Mouse (Mus musculus): Measurements from ENCODE around the gene Usp40. TPM values are rescaled to one million over a fixed set of nuclear protein-coding genes. Genes with fewer than 3 reads are reported as not detected.
A peak's percentile ranks its signal among the peaks of the same experiment; 100 is the strongest.

Usp40 gene
- polyA plus RNA-seq, 1 experiment: 10.1 TPM

DNA sequence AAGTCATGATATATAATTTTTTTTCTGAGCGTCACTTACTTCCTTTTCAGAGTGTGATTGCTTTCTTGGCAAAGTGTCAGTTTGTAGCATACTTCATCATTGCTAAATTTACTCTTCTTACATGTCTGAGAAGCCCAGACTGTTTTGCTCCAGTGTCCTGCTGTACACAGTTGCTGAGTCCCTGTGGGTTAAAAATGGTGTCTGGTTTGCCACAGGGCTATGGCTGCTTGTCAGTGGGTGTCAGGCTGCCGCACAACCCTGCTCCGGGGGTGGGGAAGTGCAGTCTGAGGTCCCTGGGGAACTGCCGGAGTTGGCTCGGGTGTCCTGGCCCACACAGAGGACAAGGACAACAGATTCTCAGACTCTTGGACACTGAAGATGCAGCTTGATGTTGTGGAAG, 75.3 kb downstream of the Usp40 start:
- Histone ChIP-seq H3K4me1 (ENCODE audit: control insufficient read depth, insufficient read depth, low read length) (no peaks in the 10 kb centered on the region), H3K27ac (ENCODE audit: insufficient read depth, low read depth, low read length) (no peak overlapping the region), H3K4me3 (ENCODE audit: insufficient read depth, low read depth, low read length) (no peak overlapping the region), H3K27me3 (replicated peaks; ENCODE audit: control insufficient read depth, insufficient read depth, low read length) (no peaks in the 10 kb centered on the region), H3K36me3 (ENCODE audit: control insufficient read depth, insufficient read depth, low read length) (peaks cover 3% of the 10 kb centered on the region)
- DNase-seq: no peak
- TF ChIP-seq POLR2A (IDR thresholded peaks at IDR 0.05; ENCODE audit: low read depth, low read length): no peak
- 69% methylated on average over 5 of the region's 5 CpGs for WGBS

DNA sequence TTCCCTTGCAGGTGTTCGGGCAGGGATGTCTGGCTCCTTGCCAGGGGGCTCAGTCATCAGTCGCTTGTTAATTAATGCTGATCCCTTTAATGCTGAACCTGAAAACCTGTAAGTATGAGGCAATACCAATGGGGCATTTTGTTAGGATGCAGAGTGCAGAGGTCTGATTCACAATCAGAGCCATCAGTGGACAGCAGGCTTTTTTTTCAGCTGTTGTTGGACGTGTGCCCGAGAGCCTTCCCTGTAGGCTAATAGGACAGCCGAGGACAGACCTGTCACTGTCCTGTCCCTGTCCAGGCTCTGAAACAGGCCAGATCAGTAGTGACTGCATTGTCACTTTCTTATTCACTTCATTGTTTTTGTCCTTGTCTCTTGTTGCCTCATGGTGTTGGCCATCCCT, 78.6 kb downstream of the Usp40 start:
- WGBS: 65% methylated on average over 5 of the region's 5 CpGs
- peaks cover 9% of the 10 kb centered on the region for H3K36me3 ChIP-seq (ENCODE audit: control insufficient read depth, insufficient read depth, low read length)
- no peak for DNase-seq

DNA sequence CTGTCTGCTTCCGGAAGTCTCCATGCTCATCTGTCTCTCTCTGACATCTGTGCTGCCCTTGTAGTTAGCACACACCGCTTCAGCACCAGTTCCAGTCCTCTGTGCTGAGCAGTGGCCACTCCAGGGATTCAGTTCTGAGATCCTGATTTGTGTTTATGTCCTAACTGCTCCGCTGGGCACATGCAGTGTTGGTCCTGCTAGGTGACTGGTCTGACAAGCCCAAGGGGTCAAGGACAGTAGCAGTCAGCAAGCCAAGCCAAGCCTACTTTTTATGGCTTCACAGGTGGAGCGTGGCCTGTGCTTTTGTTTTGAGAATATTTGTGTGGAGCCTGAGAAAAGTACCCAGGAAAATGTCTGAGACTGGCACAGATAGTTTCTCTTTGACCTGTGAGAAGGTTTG, 83.5 kb downstream of the Usp40 start:
- WGBS: 77% methylated on average over 4 of the region's 4 CpGs
- Histone ChIP-seq H3K27ac (ENCODE audit: insufficient read depth, low read depth, low read length) (no peak overlapping the region), H3K4me3 (ENCODE audit: insufficient read depth, low read depth, low read length) (no peak overlapping the region), H3K36me3 (ENCODE audit: control insufficient read depth, insufficient read depth, low read length) (peaks cover 6% of the 10 kb centered on the region), H3K27me3 (replicated peaks; ENCODE audit: control insufficient read depth, insufficient read depth, low read length) (no peaks in the 10 kb centered on the region), H3K4me1 (ENCODE audit: control insufficient read depth, insufficient read depth, low read length) (peaks cover 7% of the 10 kb centered on the region; the same call in 1 of the 2 replicates)
- TF ChIP-seq POLR2A (IDR thresholded peaks at IDR 0.05; ENCODE audit: low read depth, low read length): no peak
- TF ChIP-seq CTCF (conservative IDR thresholded peaks at IDR 0.05; ENCODE audit: insufficient read depth, insufficient read length, low read depth, low read length): no peak
- DNase-seq: no peak

More for the DNA sequence above, 78.6 kb downstream of the Usp40 start:
- no peaks in the 10 kb centered on the region for H3K27me3 ChIP-seq (replicated peaks; ENCODE audit: control insufficient read depth, insufficient read depth, low read length)
- H3K4me1 ChIP-seq (ENCODE audit: control insufficient read depth, insufficient read depth, low read length): no peaks in the 10 kb centered on the region
- H3K4me3 ChIP-seq (ENCODE audit: insufficient read depth, low read depth, low read length): no peak overlapping the region
- no peak overlapping the region for H3K27ac ChIP-seq (ENCODE audit: insufficient read depth, low read depth, low read length)
- no peak for TF ChIP-seq CTCF (conservative IDR thresholded peaks at IDR 0.05; ENCODE audit: insufficient read depth, insufficient read length, low read depth, low read length)
- no peak for TF ChIP-seq POLR2A (IDR thresholded peaks at IDR 0.05; ENCODE audit: low read depth, low read length)

DNA sequence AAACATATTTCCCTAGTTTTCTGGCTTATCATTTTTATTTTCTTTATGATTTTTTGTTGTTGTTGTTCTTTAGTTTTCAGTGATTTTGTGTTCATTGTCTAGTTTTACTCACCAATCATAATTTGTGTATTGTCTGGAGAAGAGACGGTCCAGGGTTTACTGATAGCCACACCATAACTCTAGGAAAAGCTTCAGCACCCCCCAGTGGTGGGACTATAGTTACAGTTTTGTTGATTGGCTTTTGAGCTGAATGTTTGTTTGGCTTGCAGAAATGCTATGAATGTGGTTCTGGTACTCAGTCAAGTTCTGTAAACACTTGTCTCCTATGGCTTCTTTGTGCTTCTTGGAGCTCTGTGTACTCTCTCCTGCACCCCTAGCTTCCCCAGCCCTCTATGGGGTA, 85.7 kb downstream of the Usp40 start:
- Histone ChIP-seq H3K4me1 (ENCODE audit: control insufficient read depth, insufficient read depth, low read length) (peaks cover 11% of the 10 kb centered on the region; the same call in 1 of the 2 replicates), H3K36me3 (ENCODE audit: control insufficient read depth, insufficient read depth, low read length) (peaks cover 6% of the 10 kb centered on the region), H3K27ac (ENCODE audit: insufficient read depth, low read depth, low read length) (no peak overlapping the region), H3K27me3 (replicated peaks; ENCODE audit: control insufficient read depth, insufficient read depth, low read length) (no peaks in the 10 kb centered on the region), H3K4me3 (ENCODE audit: insufficient read depth, low read depth, low read length) (no peak overlapping the region)
- peak; percentile 71 for DNase-seq
- 22% methylated on average over 1 of the region's 1 CpGs for WGBS
- TF ChIP-seq CTCF (conservative IDR thresholded peaks at IDR 0.05; ENCODE audit: insufficient read depth, insufficient read length, low read depth, low read length) (0 out of 2 replicates have a peak, but pooled peaks have one; percentile 2), POLR2A (IDR thresholded peaks at IDR 0.05; ENCODE audit: low read depth, low read length) (no peak)

DNA sequence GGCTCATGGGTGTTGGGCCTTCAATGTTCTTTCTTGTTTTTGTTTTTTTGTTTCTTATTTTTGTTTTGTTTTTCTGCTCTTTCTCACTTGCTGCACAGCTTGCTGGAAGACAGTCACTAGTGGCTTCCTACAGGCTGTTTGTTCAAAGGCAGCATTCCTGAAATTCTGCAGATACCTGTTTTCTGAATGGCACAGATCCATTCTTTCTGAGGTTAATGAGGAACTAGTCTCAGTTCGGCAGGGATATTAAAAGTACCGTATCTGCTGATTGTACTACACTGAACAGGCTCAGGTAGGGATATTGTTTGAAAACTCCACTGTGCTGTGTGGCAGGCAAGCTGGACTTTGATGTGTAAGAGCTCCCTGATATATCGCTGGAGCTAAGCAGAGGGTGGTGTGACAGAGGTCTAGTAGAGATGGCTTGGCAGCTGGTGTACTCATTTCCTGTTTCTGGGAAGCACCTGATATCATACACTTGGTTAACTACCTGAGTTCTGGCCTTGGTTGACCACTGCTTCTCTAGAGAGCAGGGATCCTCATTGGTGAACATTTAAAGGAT, 88.2 kb downstream of the Usp40 start:
- Histone ChIP-seq H3K4me1 (ENCODE audit: control insufficient read depth, insufficient read depth, low read length) (peaks cover 11% of the 10 kb centered on the region; the same call in 1 of the 2 replicates), H3K27me3 (replicated peaks; ENCODE audit: control insufficient read depth, insufficient read depth, low read length) (no peaks in the 10 kb centered on the region), H3K27ac (ENCODE audit: insufficient read depth, low read depth, low read length) (no peak overlapping the region), H3K4me3 (ENCODE audit: insufficient read depth, low read depth, low read length) (no peak overlapping the region), H3K36me3 (ENCODE audit: control insufficient read depth, insufficient read depth, low read length) (peaks cover 2% of the 10 kb centered on the region; the same call in 1 of the 2 replicates)
- TF ChIP-seq CTCF (conservative IDR thresholded peaks at IDR 0.05; ENCODE audit: insufficient read depth, insufficient read length, low read depth, low read length): no peak
- TF ChIP-seq POLR2A (IDR thresholded peaks at IDR 0.05; ENCODE audit: low read depth, low read length): no peak
- WGBS: 40% methylated on average over 3 of the region's 3 CpGs
- peak; percentile 74 for DNase-seq

DNA sequence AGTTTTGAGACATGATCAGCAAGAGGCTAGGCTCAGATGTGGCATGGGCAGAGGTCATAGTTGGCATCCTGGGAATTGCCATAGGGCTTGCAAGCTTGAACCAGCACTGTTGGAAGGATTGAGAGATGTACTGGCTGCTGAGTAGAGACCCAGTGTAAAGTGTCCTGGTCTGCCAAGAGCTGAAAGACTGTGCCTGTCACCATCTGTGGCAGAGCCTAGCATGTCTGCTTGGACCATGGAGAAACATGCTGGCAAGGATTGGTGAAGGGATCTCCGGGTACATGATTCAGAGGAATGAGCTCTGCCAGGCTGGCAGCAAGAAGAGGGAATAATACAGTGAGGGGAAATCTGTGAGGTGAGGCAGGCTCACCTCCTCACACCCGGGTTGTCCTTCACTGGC, 90.3 kb downstream of the Usp40 start:
- TF ChIP-seq CTCF (conservative IDR thresholded peaks at IDR 0.05; ENCODE audit: insufficient read depth, insufficient read length, low read depth, low read length) (no peak), POLR2A (IDR thresholded peaks at IDR 0.05; ENCODE audit: low read depth, low read length) (no peak)
- no peak overlapping the region for H3K4me3 ChIP-seq (ENCODE audit: insufficient read depth, low read depth, low read length)
- peaks cover 2% of the 10 kb centered on the region; the same call in 1 of the 2 replicates for H3K36me3 ChIP-seq (ENCODE audit: control insufficient read depth, insufficient read depth, low read length)
- H3K4me1 ChIP-seq (ENCODE audit: control insufficient read depth, insufficient read depth, low read length): peaks cover 11% of the 10 kb centered on the region; the same call in 1 of the 2 replicates
- H3K27ac ChIP-seq (ENCODE audit: insufficient read depth, low read depth, low read length): no peak overlapping the region
- no peaks in the 10 kb centered on the region for H3K27me3 ChIP-seq (replicated peaks; ENCODE audit: control insufficient read depth, insufficient read depth, low read length)
- WGBS: 83% methylated on average over 2 of the region's 2 CpGs
- DNase-seq: no peak

DNA sequence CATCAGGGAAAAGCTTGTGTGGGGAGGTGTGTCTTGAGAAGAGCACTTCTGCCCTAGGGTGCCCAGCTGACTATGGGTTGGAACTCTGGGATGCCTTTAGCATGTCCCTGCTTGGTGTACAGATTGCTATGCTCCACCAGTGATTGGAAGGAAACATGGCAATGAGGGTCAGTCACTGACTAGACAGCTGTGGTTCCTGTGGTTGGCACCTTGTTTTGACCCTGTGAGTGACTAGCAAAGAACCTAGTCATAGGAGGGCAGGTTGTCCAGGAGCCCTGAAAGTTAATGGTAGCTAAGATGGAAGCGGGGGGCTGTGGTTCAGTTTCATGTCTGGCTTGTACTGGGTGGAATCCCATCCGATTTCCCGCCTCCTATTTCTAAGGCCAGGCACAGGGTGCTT, 91.0 kb downstream of the Usp40 start:
- Histone ChIP-seq H3K4me3 (ENCODE audit: insufficient read depth, low read depth, low read length) (no peak overlapping the region), H3K27ac (ENCODE audit: insufficient read depth, low read depth, low read length) (no peak overlapping the region), H3K4me1 (ENCODE audit: control insufficient read depth, insufficient read depth, low read length) (peaks cover 11% of the 10 kb centered on the region; the same call in 1 of the 2 replicates), H3K27me3 (replicated peaks; ENCODE audit: control insufficient read depth, insufficient read depth, low read length) (no peaks in the 10 kb centered on the region), H3K36me3 (ENCODE audit: control insufficient read depth, insufficient read depth, low read length) (peaks cover 2% of the 10 kb centered on the region; the same call in 1 of the 2 replicates)
- no peak for TF ChIP-seq POLR2A (IDR thresholded peaks at IDR 0.05; ENCODE audit: low read depth, low read length)
- TF ChIP-seq CTCF (conservative IDR thresholded peaks at IDR 0.05; ENCODE audit: insufficient read depth, insufficient read length, low read depth, low read length): no peak
- DNase-seq: no peak
- 96% methylated on average over 3 of the region's 3 CpGs for WGBS

All from kidney, adult 2 months (tissue).